Mouse (Mus musculus) cortical plate, adult 2 months (tissue): Measurements from ENCODE around the gene Svbp.

Experiments
- CTCF ChIP-seq: fragments of 200-500 bp; IDR thresholded peaks from 2 replicates; pipeline ENCODE4 v1.5.1; 2011; ENCODE audit warnings: mild to moderate bottlenecking, control low read depth, low read length; ENCODE audit not compliant: insufficient read depth; ENCODE audit errors: extremely low read depth
- POLR2A ChIP-seq: fragments of 200-500 bp; IDR thresholded peaks from 2 replicates; pipeline ENCODE4 v1.6.1; 2011; ENCODE audit warnings: mild to moderate bottlenecking, low read length, control low read depth; ENCODE audit not compliant: insufficient read depth; ENCODE audit errors: extremely low read depth

GRCm38 (mm10) chr4:119248407-119248965, 53.4 kb downstream of the Svbp start:
- no peak for TF ChIP-seq CTCF
- no peak for TF ChIP-seq POLR2A
